Mouse (Mus musculus) thymus, postnatal 36 days (tissue): ENCODE results near the gene Zswim4.

Experiments
- DNase-seq, 2 experiments: peaks; one replicate each; pipeline ENCODE4 v3.0.0; 2022; ENCODE audit warnings: mixed read lengths in 2 of 2

Zswim4 gene

GRCm38 (mm10) chr8:84180530-84181190 lies 56.2 kb downstream of the Zswim4 start:
- peak; percentile 77 to 83 for DNase-seq

- no peak for DNase-seq
These were observed 56.9 kb downstream of the Zswim4 start for GRCm38 (mm10) chr8:84179946-84180345.

- no peak for DNase-seq
These were observed 58.3 kb downstream of the Zswim4 start for GRCm38 (mm10) chr8:84178592-84178991.

GRCm38 (mm10) chr8:84177405-84177804 lies 59.5 kb downstream of the Zswim4 start:
- DNase-seq = no peak

DNA sequence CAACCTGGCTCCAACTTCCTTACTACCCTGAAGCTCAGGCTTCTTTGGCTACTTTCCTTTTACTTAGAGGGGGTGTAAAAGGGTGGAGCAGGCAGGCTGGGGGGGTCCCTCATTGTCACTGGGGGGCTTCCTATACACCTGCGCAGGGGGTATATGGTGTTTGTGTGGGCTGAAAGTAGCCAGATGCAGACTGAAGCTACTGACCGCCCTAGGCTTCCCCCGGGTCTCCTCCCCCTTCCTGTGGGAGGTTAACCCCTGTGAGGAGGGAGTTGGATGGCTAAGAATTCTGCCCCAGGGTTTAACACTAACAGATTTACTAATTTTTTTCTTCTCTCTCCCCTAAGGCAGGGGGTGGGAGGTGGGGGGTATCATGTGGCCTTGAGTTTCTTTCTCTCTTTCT lies 60.3 kb downstream of the Zswim4 start:
- peak; percentile 32 to 38 for DNase-seq

DNA sequence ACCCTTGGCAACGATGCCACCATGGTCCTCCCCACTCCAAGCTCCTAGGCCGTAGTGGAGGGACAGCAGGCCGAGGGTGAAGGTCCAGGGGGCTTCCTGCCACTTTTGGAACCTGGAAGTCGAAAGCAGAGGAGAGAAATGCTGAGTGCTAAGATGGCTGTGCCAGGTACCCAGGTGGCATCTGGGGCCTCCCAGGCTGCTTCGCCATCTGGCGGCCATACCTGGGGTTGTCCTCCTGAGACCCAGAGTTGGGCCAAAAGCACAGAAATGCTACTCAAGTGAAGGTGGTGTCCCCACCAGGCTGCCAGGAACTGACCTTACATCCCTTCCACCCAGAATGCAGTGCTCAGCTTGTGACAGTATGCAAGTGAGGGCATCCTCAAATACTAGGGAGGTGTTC lies 63.0 kb downstream of the Zswim4 start:
- no peak for DNase-seq

GRCm38 (mm10) chr8:84170096-84170495 lies 66.8 kb downstream of the Zswim4 start:
- DNase-seq = no peak

DNA sequence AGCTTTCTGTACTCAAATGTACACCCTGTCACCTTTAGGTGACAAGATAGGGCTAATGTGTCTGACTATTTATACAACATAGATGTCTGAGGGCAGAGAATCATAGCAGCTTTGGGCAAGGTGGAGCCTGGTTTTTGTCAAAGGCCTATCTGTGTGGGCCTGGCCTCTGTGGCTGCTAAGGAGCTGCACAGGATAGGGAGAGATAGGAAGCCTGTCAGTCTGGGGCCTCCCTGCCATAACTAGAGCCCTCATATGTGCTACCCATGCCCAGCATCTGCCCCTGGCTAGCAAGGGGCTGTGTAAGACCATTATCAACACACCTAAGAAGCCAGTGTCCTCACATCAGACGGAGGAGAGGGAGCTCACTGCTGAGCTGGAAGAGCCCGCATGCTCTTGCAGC lies 69.2 kb downstream of the Zswim4 start:
- DNase-seq = no peak
